Mouse (Mus musculus) bone marrow macrophage, adult 2 months (primary cell): Measurements from ENCODE around the gene Shisal1.

Source experiments
- CTCF ChIP-seq: IDR thresholded peaks from 2 replicates; pipeline ENCODE4 v1.5.1; 2012; ENCODE audit warnings: low read depth, mild to moderate bottlenecking, low read length, moderate library complexity
- POLR2A ChIP-seq: IDR thresholded peaks from 2 replicates; pipeline ENCODE4 v1.6.1; 2012; ENCODE audit warnings: mild to moderate bottlenecking, low read depth, low read length, borderline replicate concordance

- TF ChIP-seq POLR2A (no peak), CTCF (no peak)
Measured at GRCm38 (mm10) chr15:84461429-84461828, 14.5 kb upstream of the Shisal1 start.
